Mouse (Mus musculus): ENCODE data around the gene Ctnnbl1.

The Ctnnbl1 gene

DNA sequence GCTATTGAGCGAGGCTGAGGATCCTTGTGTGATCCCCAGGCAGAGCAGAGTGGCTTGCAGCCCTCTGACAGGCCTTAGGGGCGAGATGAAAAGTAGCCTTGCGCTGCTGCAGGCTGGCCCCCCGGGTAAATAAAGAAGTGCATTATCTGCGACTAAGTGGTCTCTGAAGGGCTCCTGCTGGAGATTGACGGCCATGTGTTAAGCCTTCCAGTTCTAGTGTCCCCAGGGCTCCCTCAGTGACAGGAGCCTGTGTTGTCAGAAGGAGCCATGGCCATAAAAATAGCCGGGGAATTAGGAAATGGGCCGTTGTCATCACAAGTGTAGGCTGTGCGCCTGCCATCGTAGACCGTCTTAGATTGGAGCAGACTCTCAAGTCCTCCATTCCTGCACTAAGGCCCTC, 144.7 kb downstream of the Ctnnbl1 start:
- DNase-seq, result no peak

DNA sequence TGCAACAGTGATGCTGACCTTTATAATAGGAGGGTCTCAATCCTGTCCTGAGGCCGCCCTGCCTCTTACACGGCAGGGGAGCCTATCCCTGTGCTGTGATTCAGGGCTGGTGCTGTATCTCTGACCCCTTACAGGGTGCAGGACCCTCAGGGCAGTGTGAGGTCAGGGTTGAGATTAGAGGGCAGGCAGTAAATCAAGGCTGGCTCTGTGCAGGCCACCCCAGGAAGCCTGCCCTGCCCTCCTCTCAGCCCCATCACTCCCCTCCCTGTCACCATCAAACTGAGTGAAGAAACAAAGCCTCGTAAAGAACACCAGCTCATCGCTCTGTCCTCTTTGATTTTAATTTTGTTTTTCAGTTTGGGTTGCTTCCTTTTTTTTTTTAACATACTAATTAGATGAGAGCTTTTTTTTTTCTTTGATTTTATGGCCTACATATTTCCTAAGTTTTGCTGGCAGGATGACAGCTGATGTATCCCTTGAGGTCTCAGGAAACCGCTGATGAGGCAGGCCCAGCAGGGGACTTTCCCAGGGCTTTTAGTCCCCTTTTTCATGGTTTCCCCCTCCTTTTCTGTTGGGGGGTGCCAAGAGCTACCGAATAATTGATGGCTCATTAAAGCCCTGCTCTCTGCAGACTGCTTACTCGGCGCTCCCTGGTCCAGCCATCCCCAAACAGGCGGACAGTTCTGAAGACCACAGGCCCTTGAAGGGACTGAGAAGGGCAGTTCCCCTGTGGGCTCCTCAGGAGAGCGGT, 150.2 kb downstream of the Ctnnbl1 start:
- DNase-seq, result no peak

DNA sequence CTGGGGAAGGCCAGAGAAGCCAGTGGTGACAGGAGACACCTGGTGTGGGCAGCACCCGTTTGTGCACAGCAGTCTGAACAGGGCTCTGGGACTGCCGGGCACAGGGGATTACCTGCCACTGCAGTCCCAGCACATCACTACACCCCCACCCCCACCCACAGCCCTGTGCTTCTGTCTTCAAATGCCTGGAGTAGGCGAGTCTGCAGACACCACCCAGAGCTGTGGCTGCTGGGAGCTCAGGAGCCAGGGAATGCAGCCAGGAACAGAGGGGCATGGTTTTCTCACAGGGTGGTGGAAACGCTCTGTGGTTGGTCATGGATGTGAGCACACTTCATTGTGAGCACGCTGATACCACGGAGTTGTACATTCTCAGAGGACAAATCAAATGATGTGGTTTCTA, 154.0 kb downstream of the Ctnnbl1 start:
- DNase-seq, result no peak

DNA sequence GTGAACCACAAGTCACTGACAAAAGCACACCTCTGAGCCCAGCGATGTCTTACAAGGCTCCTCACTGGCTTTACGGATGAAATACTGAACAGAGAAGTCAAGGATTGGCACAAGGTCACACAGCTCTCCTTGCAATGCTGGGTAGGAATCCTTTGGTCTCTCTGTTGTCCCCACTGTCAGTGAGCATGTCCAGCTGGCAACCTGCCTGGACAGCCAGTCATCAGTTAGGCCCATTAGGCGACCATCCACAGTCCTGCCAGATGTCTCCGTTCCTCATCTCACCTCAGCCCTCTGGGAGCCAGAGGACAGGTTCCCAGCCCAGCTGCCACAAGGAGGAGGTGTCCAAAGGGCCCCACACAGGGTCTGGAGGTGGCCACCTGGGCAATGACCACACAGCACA, 159.9 kb downstream of the Ctnnbl1 start:
- no peak for DNase-seq

DNA sequence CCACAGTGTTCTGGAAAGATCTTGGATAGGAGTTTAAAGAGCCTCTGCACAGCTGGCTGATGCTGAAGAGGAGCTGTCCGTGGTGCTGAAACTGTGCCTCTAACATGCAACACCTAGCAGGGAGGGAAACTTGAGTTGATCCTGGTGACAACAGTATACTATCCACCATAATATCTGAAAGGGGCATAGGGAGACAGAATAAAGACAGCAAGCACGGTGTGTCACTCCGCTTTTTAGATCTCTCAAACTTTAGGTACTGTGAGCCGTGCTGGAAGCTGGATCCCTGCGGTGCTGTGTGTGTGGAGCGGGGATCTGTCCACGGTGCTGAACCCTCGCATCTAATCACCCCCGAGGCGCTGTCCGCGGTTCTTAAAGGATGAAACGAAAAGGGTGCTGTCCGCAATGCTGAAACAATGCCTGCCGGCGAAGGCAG, 176.0 kb downstream of the Ctnnbl1 start:
- DNase-seq, result no peak

DNA sequence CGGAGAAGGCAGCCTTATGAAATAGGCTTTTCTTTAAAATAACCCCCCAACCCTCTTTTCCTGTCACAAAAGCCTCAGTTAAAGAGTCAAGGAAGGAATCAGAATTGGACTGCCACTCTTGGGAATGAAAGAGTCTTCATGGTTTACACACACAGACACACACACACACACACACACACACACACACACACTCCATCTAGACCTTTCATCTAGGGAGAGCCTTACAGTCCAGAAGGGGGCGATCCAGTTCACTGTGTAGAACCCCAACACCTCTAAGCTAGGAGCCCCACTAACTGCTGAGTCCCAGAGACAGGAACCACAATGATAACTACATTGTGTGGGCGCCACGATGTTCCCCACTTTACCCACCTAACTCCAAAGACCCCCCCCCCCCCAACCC, 176.5 kb downstream of the Ctnnbl1 start:
- peak; percentile 40 for DNase-seq

DNA sequence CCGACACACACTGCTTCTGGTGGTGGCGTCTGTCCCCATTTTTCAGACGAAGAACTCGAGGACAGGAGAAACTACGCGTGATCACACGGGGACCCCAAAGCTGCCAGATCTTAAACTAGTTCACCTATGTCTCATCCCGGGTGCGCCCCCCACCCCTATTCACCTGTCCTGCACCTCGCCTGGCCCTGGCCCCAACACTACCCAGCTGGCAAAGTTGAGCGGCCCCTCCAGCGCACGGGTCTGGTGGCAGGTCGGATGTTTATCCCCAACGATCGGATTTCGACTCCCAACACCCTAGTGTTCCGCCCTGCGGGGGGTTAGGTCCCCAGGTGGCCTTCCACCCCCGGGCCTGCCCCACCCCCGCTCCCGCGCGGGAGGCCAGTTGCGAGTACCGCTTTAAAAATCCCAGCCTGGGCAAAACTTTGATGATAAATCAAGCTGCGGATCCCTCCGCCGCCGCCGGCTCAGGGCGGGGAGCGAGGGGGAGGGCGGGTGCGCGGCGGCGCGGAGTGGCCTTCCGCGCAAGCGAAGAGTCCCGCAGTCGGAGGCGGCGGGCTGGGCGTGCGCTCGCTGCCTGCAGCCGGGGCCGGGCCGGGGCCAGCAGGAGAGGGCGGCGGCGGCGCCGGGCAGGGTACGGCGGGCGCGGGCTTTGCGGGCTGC, 177.0 kb downstream of the Ctnnbl1 start, which contains the start of gene Vstm2l:
Gene Vstm2l (plus strand): TSS at position 549 of the 660 bp plus-strand sequence.
- DNase-seq, result peak; percentile 30

DNA sequence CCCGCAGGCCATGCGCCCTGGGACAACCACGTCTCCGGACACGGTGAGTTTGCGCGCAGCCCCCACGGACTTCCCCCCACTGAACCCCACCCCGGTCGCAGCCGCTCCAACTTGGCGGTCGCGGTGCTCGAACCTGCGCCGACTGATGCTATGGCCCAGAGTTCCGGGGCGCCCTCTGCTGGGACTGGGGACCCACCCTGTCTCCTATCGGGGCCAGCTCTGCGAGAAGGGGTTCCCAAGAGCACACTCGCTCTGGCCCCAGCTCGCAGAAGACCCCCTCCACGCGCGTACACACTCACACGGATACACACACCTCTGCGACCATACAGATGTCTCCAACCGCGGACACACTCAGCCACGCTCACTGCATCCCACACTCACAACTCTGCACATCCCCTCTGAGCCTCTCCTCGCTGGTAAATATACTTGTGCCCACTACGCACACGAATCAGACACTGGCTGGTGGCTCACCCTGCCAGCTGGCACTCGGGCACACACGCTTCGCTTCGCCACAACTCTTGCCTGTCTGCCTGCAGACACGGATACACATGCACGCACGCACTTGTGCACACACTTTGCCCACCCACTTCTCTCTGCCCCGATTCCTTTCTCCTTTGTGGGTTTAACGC, 177.8 kb downstream of the Ctnnbl1 start:
- no peak for DNase-seq

DNA sequence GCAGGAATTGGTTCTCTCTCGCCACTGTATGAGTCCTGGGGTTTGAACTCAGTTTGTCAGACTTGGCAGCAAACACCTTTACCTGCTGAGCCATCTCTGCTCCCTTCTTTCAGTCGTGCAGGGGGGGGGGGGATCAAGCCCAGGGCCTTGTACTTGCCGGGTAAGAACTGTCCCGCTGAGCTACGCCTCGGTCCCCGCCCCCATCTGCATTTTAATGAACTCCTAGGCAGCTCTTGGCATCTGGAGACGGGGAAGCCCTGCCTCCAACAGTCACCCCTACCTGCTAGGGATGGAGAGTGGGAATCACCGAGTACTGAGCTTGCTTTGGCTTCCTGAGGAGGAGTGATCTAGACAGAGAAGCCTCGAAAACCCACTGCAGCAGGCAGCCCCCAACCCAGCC, 181.3 kb downstream of the Ctnnbl1 start:
- no peak for DNase-seq

DNA sequence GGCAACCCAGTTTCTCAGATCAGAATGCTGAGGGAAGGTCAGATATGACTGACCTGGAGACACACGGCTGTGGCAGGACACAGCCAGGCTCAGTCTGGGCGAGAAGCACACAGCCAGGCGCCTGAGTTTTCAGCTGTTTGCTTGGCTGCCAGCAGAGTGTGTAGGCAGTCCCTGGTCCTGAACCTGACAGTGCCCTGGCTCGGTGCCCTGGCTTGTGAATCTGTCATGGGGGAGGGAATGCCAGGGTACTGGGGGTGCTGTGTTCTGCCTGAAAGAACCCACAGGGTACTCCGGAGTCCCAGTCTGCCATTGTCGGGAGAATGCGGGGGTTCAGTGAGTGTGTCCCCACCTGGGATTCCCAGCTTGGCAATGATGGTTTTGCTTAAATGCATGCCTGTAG, 184.3 kb downstream of the Ctnnbl1 start:
- DNase-seq, result no peak

DNA sequence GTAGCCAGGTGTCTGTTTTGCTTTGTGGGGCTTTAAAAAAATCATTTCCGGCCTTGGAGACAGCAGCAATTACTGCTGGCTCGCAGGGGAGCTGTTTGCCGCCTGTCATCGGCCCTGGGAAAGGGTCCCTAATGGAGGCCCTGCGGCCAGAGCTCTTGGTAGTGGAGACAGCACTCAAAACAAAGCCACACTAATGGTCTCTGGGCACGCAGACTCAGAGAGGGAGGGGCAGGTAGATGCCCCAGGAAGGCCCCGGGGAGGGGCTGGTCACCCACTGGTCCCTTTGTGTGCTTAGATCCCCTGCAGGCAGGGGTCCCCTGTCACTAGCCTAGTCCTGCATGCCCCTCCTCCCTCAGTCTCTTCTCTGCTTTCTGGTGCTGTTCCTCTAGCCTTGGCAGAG, 186.2 kb downstream of the Ctnnbl1 start:
- no peak for DNase-seq

DNA sequence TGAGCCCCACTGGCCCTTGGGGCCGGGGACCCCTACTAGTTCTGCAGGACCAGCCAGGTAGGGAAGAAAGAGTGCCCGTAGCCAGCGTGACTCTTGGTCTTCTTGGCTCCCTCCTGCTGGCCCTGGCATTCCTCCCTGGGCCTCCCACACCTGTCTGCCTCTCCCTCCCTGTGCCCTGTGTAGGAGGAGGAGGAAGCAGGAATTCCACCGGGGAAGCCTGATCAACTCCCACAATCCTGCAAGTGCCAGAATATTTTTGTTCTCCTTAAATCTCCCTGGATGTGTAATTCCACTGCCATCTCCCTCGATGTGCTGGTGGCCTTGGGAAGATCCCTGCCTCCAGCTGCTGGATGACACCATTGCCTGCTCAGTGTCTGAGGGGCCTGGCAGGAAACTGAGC, 187.3 kb downstream of the Ctnnbl1 start:
- DNase-seq, result no peak

DNA sequence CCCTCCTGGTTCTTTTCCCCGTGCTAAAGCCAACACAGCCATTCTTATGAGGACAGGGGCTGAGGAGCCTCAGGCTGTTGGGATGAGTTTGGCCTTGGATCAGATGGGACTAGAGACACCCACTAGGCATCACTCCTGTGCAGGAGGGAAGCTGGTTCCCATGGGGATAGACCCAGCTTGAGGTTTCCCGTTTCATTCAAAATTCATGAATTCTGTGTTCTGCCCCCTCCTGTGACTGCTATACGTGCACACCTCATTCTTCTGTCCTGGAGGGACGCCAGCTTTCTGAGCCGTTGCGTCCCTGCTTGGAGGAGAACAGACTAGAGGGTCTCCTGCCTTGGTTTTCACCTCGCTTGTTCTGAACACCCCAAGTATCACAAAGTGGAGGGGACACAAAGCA, 189.3 kb downstream of the Ctnnbl1 start:
- DNase-seq, result no peak

DNA sequence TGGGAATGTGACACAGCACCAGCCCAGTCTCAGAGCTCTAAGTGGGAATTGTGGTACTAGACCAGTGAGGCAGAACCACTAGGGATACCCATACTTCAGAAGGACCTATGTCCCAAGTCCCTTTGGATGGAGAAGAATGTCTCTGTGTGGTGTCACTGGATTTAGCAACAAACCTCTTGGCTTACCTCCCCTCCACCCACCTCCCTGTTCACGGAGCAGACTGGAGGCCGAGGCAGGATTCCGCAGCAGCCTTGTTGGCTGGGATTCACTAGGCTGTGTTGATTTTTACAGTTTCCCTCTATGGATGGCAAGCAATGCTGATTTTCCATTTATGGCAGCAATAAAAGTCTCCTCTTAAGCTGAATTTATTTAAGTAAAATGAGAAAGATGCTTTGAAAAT, 189.7 kb downstream of the Ctnnbl1 start:
- no peak for DNase-seq

DNA sequence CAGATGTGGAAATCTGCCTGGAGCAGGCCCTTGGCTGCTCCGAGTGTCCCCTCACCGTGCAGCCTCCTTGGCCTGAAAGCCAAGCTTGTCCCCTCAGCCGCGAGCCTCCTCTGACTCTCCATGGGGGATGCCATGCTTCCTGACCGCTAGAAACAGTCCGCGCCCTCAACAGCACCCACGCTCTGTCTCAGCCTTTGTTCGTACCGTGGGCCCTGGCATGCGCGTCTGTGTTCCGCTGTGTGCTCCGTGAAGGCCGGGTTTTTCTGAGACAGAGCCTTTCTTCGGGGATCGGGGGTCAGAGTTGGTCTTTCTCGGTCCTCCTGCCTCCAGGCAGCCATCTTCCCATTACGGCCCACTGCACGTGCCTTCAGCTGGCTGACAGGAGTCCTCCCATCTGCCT, 190.2 kb downstream of the Ctnnbl1 start:
- no peak for DNase-seq

DNA sequence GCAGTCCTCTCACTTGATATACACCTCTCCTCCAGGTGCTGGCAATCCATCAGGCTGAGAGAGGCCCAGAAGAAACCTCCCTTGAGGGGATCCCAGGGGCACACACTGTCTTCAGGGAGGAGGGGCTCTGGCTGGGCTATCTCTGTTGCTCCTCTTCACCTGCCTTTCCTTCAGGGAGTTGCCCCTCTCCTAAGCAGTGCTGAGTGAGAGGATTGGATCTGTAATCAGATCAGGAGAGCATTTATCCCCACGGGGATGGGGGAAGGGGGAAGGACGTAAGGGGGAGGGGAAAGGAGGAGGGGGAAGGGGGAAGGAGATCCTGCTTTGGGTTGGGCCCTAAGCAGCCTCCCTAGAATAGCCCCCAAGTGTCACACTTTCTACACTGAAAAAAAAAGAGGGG, 190.6 kb downstream of the Ctnnbl1 start:
- no peak for DNase-seq

DNA sequence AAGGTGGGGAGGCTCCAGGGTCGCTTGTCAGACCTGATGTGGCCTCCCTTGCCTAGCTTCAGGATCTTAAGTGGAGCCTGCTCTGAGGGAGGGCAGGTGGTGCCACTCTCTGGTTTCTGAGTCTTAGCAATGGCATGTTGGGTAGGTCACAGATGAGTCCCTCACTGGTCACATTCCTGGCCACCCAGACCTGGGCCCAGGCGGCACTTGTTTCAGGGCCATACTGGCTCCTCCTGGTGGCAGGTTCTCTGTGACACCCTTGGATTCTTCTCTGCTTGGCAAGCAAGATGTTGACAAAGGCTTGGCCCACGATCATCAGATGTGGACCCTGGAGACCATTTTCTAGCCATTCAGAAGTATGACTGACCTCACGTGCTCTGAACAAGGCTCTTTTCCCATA, 195.5 kb downstream of the Ctnnbl1 start:
- no peak for DNase-seq

DNA sequence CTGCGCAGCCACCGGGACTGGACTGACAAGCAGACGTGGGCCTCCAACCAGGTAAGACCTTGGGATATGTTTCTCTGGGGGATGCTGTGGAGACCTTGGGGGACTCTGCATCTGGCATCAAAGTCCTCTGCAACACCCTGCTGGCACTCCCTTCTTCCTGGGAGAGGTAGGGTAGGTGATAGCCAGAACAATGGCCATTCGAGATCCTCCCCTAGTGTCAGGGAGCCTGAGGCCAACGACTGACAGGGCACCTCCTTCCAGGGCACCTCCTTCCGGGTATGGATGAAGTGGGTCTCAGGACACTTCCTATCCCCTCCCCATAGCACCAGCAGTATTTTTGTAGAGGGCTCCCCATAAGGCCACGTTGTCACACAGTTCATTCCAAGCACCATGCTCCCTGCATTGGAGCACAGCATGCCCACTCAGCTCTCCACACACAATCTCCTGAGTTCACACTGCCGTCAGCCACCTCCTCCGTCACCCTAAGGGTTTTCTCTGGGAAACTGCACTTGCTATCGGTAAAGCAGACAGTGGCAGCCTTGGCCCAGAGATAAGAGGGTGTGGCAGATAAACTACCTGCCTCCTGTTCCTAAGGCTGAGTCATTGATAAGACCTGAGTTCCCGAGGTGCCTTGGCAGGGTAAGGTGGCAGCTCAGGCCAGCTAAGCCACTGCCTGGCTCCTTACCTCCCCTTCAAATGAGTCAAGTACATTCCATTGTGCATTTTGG, 198.4 kb downstream of the Ctnnbl1 start:
- no peak for DNase-seq

DNA sequence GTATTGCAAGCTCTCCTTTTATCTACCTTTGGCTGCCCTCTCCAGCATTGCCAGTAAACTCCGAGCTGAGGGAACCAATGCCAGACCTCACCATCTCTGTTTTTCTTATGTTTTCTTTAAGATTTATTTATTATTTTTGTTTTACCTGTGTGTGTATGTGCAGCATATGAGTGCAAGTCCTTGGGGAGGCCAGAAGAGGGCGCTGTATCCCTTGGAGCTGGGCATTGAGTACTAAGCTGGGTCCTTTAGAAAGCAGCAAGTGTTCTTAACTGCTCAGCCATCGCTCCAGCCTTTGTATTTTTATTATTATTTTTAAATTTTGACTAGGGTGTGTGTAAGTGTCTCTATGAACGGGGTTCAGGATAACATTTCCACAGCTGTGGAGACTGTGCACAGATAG, 199.5 kb downstream of the Ctnnbl1 start:
- no peak for DNase-seq

DNA sequence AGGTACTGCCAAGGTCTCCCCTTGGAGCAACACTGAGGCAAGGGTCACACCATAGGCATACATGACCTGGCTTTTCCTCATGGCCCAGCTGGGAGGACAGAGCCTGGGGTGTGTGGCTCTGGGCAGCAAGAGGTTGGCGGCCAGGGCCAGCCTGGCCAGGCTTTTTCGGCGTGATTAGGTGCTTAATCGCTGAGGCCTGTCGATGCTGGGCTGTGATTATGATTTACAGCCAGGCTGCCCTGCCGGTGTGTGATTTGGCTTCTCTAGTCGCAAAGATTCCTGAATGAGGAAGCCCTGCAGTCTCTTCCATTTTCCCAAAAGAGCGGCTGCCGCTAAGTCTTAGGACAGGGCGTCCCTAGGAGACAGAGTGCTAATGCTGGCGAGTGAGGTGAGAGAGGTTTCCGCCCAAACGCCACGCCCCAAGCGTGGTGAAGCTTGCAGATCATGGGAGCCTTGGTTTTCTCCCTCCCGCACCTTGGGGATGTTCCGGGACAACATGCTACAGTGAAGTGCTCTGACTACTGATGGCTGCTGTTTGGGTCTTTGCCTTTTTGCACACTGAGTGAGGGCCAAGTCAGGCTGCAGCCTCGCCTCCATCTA, 203.5 kb downstream of the Ctnnbl1 start:
- no peak for DNase-seq
